Mouse (Mus musculus): ENCODE measurements around the gene Tcf20. TPM values are rescaled to one million over a fixed set of nuclear protein-coding genes. Genes with fewer than 3 reads are reported as not detected.

The Tcf20 gene
- polyA plus RNA-seq (2017; shearing (Covaris generic)), result 10.4 TPM

DNA sequence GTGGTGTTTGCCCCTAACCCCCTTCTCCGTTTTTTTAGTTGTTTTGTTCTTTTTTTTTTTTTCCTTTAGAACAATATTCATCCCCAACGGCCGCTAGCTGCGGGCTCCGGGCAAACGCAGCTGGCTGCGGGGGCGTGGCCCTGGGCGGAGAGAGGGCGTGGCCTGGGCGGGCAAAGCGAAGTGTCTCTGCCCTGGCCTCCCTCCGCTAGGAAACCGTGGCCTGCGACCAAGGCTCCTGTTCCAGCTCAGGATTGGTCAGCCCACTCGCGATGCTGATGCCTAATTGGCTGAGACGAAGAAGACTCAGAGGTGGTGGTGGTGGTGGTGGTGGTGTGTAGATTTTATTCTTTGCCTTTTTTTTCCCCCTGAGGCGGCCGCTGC lies at the start of gene Tcf20:
TSS of gene Tcf20 (minus strand) at position 141 of the 381 bp plus-strand sequence.

DNA sequence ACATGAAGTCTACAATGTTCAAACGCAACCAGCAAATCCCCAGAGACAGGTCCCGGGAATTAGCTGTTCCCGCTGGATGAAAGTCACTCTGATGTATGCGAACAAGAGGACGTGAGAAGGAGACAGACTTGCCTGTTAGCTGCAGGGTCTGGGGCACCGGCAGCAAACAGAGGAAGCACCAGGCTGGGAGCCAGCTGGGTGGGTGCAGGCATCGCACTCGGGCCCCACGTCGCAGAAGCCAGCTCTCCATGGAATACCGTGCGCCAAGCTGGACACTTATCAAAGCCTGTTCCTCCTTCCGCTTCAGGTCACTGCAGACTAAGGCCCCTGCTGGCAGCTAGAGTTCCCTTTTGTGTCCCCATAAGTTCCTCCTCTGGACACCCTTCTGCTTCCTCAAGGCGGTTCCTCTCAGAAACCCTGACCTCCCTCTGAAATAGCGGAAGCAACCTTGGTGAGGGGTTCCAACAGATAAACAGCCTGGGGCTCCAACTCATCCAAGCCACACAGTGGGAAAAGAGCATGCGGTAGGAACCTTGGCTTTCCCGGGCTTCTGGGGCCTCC lies 45.4 kb upstream of the Tcf20 start, which contains the start of gene Nfam1:
TSS of gene Nfam1 (minus strand) at position 326 of the 561 bp plus-strand sequence.

DNA sequence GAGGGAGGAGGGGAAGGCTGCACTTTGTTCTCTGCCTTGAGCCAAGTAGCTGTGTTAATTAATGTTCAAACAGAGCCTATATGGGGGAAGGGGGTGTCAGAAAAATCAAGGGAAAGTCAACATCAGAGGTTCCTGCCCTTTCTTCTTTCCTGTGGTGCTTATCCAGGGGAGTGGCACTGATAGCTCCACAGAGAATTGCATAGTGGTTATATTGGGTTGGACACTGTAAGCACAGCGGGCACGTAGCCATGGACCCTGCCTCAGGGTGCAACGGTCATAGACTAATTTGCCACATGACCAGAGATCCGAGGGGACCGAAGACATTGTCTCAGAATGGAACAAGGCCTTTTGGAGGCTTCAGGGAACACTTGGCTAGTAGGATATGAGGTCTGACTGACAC lies 193.4 kb downstream of the Tcf20 start, which contains the start of gene Cyp2d26:
TSS of gene Cyp2d26 (minus strand) at position 18 of the 400 bp plus-strand sequence.

DNA sequence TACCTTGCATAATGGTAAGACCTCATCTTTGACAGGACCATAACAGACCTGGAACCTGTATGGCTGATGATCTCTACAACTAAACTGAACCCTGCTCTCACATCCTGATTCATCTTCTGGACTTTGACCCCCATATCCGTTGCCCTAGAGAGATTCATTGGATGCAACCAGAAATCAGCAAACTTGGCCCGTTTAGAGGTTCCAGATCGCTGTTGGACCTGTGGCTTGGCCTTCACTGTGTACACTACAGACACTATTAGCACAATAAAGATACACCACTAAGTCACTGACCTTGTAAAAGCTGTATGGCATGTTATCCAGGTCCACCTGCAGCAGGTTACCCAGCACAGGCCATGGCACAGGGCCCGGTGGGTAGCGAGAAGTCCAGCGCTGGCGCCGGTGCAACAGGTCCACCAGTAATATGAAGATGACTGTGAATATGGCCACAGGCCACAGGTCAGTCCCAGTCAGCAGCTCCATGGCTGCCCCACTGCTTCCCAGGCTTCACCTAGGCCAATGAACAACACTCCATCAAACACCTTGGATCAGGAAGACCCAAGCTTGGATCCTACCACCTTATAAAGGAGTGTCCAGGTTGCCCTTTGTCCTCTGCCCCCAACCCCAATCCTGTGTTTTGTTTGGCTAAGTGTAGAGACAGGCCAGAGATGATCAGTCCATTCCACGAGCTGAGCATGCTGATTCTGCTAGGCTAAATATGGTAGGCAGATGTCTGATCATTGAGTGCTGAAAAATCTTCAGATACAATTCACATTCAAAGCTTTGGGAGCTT lies 223.8 kb downstream of the Tcf20 start, which contains the start of gene Cyp2d40:
TSS of gene Cyp2d40 (minus strand) at position 553 of the 790 bp plus-strand sequence.

Other genes with a start within 250 kb of the Tcf20 start
- not detected for gene Cyp2d40, start 223.7 kb downstream of the Tcf20 start, polyA plus RNA-seq (2017; shearing (Covaris generic))
- not detected for gene Cyp2d26, start 193.6 kb downstream of the Tcf20 start, polyA plus RNA-seq (2017; shearing (Covaris generic))
- 1.4 TPM for gene Nfam1, start 45.4 kb upstream of the Tcf20 start, polyA plus RNA-seq (2017; shearing (Covaris generic))
- 52.8 TPM for gene Serhl, start 101.6 kb upstream of the Tcf20 start, polyA plus RNA-seq (2017; shearing (Covaris generic))
- gene Rrp7a, start 134.9 kb upstream of the Tcf20 start, polyA plus RNA-seq (2017; shearing (Covaris generic)), result 103 TPM
- 208 TPM for gene Poldip3, start 161.5 kb upstream of the Tcf20 start, polyA plus RNA-seq (2017; shearing (Covaris generic))
- gene Cyb5r3, start 184.7 kb upstream of the Tcf20 start, polyA plus RNA-seq (2017; shearing (Covaris generic)), result 79.7 TPM

Measured in naive thymus-derived CD4-positive, alpha-beta T cell, adult 5 months (primary cell).